Mouse (Mus musculus) CH12.LX (cell line): Measurements from ENCODE around the gene Lpo. TPM values are rescaled to one million over a fixed set of nuclear protein-coding genes. Genes with fewer than 3 reads are reported as not detected.

Source experiments
- DNase-seq: peaks from one replicate; pipeline ENCODE4 v3.0.0-alpha.2; 2013; ENCODE audit errors: extremely low read depth
- H3K27ac ChIP-seq: 2 replicates; pipeline ENCODE4 v1.5.1; 2012; ENCODE audit warnings: low read depth, mild to moderate bottlenecking, control low read depth, moderate library complexity; ENCODE audit not compliant: insufficient read depth
- H3K27me3 ChIP-seq: replicated peaks from 2 replicates; pipeline ENCODE3; 2012; ENCODE audit warnings: inconsistent platforms
- H3K36me3 ChIP-seq, 2 experiments: replicated peaks in 1 of 2; 2 replicates each; pipeline versions ENCODE3 to v1.6.1; 2012; ENCODE audit warnings: inconsistent platforms in 1 of 2, low read length in 1 of 2, mild to moderate bottlenecking in 1 of 2, mixed read lengths in 1 of 2, moderate library complexity in 1 of 2; ENCODE audit not compliant: control insufficient read depth in 1 of 2, insufficient read depth in 1 of 2
- H3K4me1 ChIP-seq, 2 experiments: 2 replicates each; pipeline ENCODE4 v1.6.1; 2012; ENCODE audit warnings: inconsistent platforms in 1 of 2, moderate library complexity in 1 of 2; ENCODE audit not compliant: insufficient read depth in 2 of 2, control insufficient read depth in 1 of 2
- H3K4me2 ChIP-seq: 2 replicates; pipeline ENCODE4 v1.6.1; 2012; ENCODE audit warnings: low read depth, mild to moderate bottlenecking, control low read depth; ENCODE audit not compliant: poor library complexity, insufficient read depth, severe bottlenecking
- H3K4me3 ChIP-seq, 3 experiments: fragments of 150-350 bp in 1 of 3; sonication (generic) in 1 of 3; replicated peaks in 1 of 3; 2 replicates each; pipeline versions ENCODE3 to v1.5.1; 2011 to 2012; ENCODE audit warnings: low read depth in 2 of 3, low read length in 2 of 3, mild to moderate bottlenecking in 2 of 3, moderate library complexity in 2 of 3, control low read depth in 1 of 3, improper control_type of control experiment in 1 of 3, inconsistent platforms in 1 of 3, mixed read lengths in 1 of 3; ENCODE audit not compliant: poor library complexity in 1 of 3
- H3K79me2 ChIP-seq: replicated peaks from 2 replicates; pipeline ENCODE4 v1.6.1; 2012; ENCODE audit warnings: mild to moderate bottlenecking, moderate library complexity; ENCODE audit not compliant: control insufficient read depth, poor library complexity, insufficient read depth, severe bottlenecking; ENCODE audit errors: extremely low read depth
- H3K9ac ChIP-seq: 2 replicates; pipeline ENCODE4 v1.6.1; 2012; ENCODE audit warnings: low read depth, mild to moderate bottlenecking, control low read depth, moderate library complexity; ENCODE audit not compliant: insufficient read depth
- H3K9me3 ChIP-seq: replicated peaks from 2 replicates; pipeline ENCODE3; 2012; ENCODE audit warnings: low read length, inconsistent platforms, mixed read lengths
- BHLHE40 ChIP-seq: IDR thresholded peaks from 2 replicates; pipeline ENCODE4 v1.6.1; 2011; ENCODE audit warnings: mild to moderate bottlenecking, low read depth, low read length, improper control_type of control experiment
- CHD1 ChIP-seq: IDR thresholded peaks from 2 replicates; pipeline ENCODE4 v1.6.1; 2012; ENCODE audit warnings: low read depth, low read length, improper control_type of control experiment, inconsistent platforms
- CTCF ChIP-seq, 2 experiments: IDR thresholded peaks in 1 of 2; conservative IDR thresholded peaks in 1 of 2; 2 replicates each; pipeline ENCODE4 v1.5.1; 2011 to 2012; ENCODE audit warnings: low read depth in 2 of 2, low read length in 2 of 2, improper control_type of control experiment in 1 of 2, inconsistent platforms in 1 of 2, mild to moderate bottlenecking in 1 of 2, moderate library complexity in 1 of 2
- E2F4 ChIP-seq: IDR thresholded peaks from 2 replicates; pipeline ENCODE4 v1.6.1; 2011; ENCODE audit warnings: low read depth, low read length, improper control_type of control experiment; ENCODE audit not compliant: insufficient replicate concordance
- ELF1 ChIP-seq: IDR thresholded peaks from 2 replicates; pipeline ENCODE4 v1.6.1; 2014; ENCODE audit warnings: low read depth, mild to moderate bottlenecking, inconsistent platforms, low read length, improper control_type of control experiment
- EP300 ChIP-seq: IDR thresholded peaks from 2 replicates; pipeline ENCODE4 v1.6.1; 2011; ENCODE audit warnings: low read length, improper control_type of control experiment
- ETS1 ChIP-seq: conservative IDR thresholded peaks from 2 replicates; pipeline ENCODE4 v1.6.1; 2012; ENCODE audit warnings: low read depth, mild to moderate bottlenecking, inconsistent platforms, low read length, improper control_type of control experiment, moderate library complexity
- GABPA ChIP-seq: IDR thresholded peaks from 2 replicates; pipeline ENCODE4 v1.6.1; 2012; ENCODE audit warnings: low read depth, low read length, improper control_type of control experiment, inconsistent platforms; ENCODE audit not compliant: insufficient replicate concordance
- HCFC1 ChIP-seq: IDR thresholded peaks from 2 replicates; pipeline ENCODE4 v1.6.1; 2012; ENCODE audit warnings: low read depth, mild to moderate bottlenecking, inconsistent platforms, low read length, improper control_type of control experiment
- IRF4 ChIP-seq: IDR thresholded peaks from 2 replicates; pipeline ENCODE4 v1.6.1; 2014; ENCODE audit warnings: low read depth, mild to moderate bottlenecking, inconsistent platforms, low read length, improper control_type of control experiment
- JUN ChIP-seq: IDR thresholded peaks from 2 replicates; pipeline ENCODE4 v1.6.1; 2011; ENCODE audit warnings: low read depth, mild to moderate bottlenecking, low read length, improper control_type of control experiment, moderate library complexity; ENCODE audit not compliant: insufficient read depth
- JUND ChIP-seq: conservative IDR thresholded peaks from 2 replicates; pipeline ENCODE4 v1.6.1; 2011; ENCODE audit warnings: low read depth, low read length, improper control_type of control experiment
- KAT2A ChIP-seq: IDR thresholded peaks from 2 replicates; pipeline ENCODE4 v1.6.1; 2012; ENCODE audit warnings: low read length, improper control_type of control experiment, inconsistent platforms; ENCODE audit not compliant: insufficient replicate concordance
- MAZ ChIP-seq: IDR thresholded peaks from 2 replicates; pipeline ENCODE4 v1.6.1; 2012; ENCODE audit warnings: low read depth, mild to moderate bottlenecking, inconsistent platforms, low read length, improper control_type of control experiment, moderate library complexity
- MYC ChIP-seq: IDR thresholded peaks from 2 replicates; pipeline ENCODE4 v1.6.1; 2011; ENCODE audit warnings: low read depth, mild to moderate bottlenecking, improper control_type of control experiment, low read length
- NELFE ChIP-seq: IDR thresholded peaks from 2 replicates; pipeline ENCODE4 v1.6.1; 2011; ENCODE audit warnings: low read depth, low read length, improper control_type of control experiment
- NRF1 ChIP-seq: IDR thresholded peaks from 2 replicates; pipeline ENCODE4 v1.6.1; 2014; ENCODE audit warnings: low read depth, mild to moderate bottlenecking, inconsistent platforms, low read length, improper control_type of control experiment, moderate library complexity
- PAX5 ChIP-seq: IDR thresholded peaks from 2 replicates; pipeline ENCODE4 v1.6.1; 2012; ENCODE audit warnings: low read length, inconsistent platforms, mixed read lengths
- POLR2AphosphoS2 ChIP-seq: IDR thresholded peaks from 2 replicates; pipeline ENCODE4 v1.6.1; 2011; ENCODE audit warnings: low read depth, low read length, improper control_type of control experiment
- RAD21 ChIP-seq: IDR thresholded peaks from 2 replicates; pipeline ENCODE4 v1.6.1; 2011; ENCODE audit warnings: low read depth, mild to moderate bottlenecking, low read length, improper control_type of control experiment, moderate library complexity
- RCOR1 ChIP-seq: conservative IDR thresholded peaks from 2 replicates; pipeline ENCODE4 v1.6.1; 2012; ENCODE audit warnings: low read depth, mild to moderate bottlenecking, inconsistent platforms, low read length, improper control_type of control experiment
- SIN3A ChIP-seq: IDR thresholded peaks from 2 replicates; pipeline ENCODE4 v1.6.1; 2012; ENCODE audit warnings: low read length, improper control_type of control experiment, inconsistent platforms
- SMC3 ChIP-seq: IDR thresholded peaks from 2 replicates; pipeline ENCODE4 v1.6.1; 2011; ENCODE audit warnings: low read depth, low read length, improper control_type of control experiment
- TBP ChIP-seq: conservative IDR thresholded peaks from 2 replicates; pipeline ENCODE4 v1.6.1; 2011; ENCODE audit warnings: low read depth, low read length, improper control_type of control experiment
- TCF12 ChIP-seq: IDR thresholded peaks from 2 replicates; pipeline ENCODE4 v1.6.1; 2014; ENCODE audit warnings: low read depth, mild to moderate bottlenecking, inconsistent platforms, low read length, improper control_type of control experiment
- UBTF ChIP-seq: IDR thresholded peaks from 2 replicates; pipeline ENCODE4 v1.6.1; 2012; ENCODE audit warnings: low read depth, mild to moderate bottlenecking, inconsistent platforms, low read length, improper control_type of control experiment, moderate library complexity
- USF1 ChIP-seq: IDR thresholded peaks from 2 replicates; pipeline ENCODE4 v1.6.1; 2014; ENCODE audit warnings: low read depth, mild to moderate bottlenecking, inconsistent platforms, low read length, improper control_type of control experiment
- ZC3H11A ChIP-seq: IDR thresholded peaks from 2 replicates; pipeline ENCODE4 v1.6.1; 2012; ENCODE audit warnings: low read depth, mild to moderate bottlenecking, inconsistent platforms, low read length, improper control_type of control experiment
- ZKSCAN1 ChIP-seq: IDR thresholded peaks from 2 replicates; pipeline ENCODE4 v1.6.1; 2012; ENCODE audit warnings: low read depth, inconsistent platforms, low read length, improper control_type of control experiment, borderline replicate concordance
- ZMIZ1 ChIP-seq: IDR thresholded peaks from 2 replicates; pipeline ENCODE4 v1.6.1; 2012; ENCODE audit warnings: low read depth, mild to moderate bottlenecking, inconsistent platforms, low read length, improper control_type of control experiment
- ZNF384 ChIP-seq: IDR thresholded peaks from 2 replicates; pipeline ENCODE4 v1.6.1; 2012; ENCODE audit warnings: low read depth, low read length, improper control_type of control experiment, inconsistent platforms
- dilution Hi-C: fragments of 300-500 bp; cut with MboI; formaldehyde crosslinking; loops from 2 replicates; pipeline ENCODE4 v1.14.3; 2020; ENCODE audit warnings: low sequenced_read_pairs; ENCODE audit not compliant: extremely low pct_unique_long_range_greater_than_20kb, extremely low pct_ligation_motif_present
- in situ Hi-C: fragments of 300-500 bp; cut with MboI; formaldehyde crosslinking; loops from 3 replicates; pipeline ENCODE4 v1.14.3; 2019; ENCODE audit warnings: low sequenced_read_pairs, low pct_ligation_motif_present, low pct_unique_long_range_greater_than_20kb, mixed read lengths
- polyA plus RNA-seq: library from polyadenylated mRNA; unstranded; fragments of >175 nt; gene quantifications from 2 replicates; pipeline ENCODE4 v1.2.1, GENCODE M21; 2012; ENCODE audit warnings: low read depth; ENCODE audit not compliant: insufficient read length
- total RNA-seq, 2 experiments: library from RNA; depleted of rRNA; stranded (reverse); fragments of 300-350 nt in 1 of 2; fragments of >200 nt in 1 of 2; gene quantifications; 2 replicates each; pipeline ENCODE4 v1.2.3; 2012 to 2014

Lpo gene
- total and polyA plus RNA-seq, 3 experiments: not detected

DNA sequence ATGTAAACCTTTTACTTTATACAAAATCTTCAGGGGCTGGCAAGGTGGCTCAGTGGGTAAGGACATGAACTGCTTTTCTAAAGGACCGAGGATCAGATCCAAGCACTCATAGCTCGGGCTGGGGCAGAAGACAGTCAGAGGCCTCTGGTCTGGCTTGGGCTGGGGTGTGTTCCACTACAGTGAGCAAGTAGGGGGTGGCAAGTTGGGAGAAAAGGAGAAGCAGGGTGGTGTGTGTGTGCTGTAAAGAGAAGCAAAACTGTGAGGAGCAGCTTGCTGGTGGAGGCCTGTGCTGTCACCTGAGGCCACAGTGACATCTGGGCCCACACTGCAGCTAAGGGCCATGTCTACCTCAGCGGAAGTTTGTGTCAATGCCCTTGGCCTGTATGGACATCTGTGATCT, 13.3 kb upstream of the Lpo start:
- DNase-seq: peak; percentile 73
- Histone ChIP-seq H3K27ac (no peak overlapping the region), H3K27me3 (no peaks in the 10 kb centered on the region), H3K4me3 (no peak overlapping the region), H3K36me3 (no peaks in the 10 kb centered on the region), H3K9ac (no peak overlapping the region), H3K4me2 (no peak overlapping the region), H3K4me1 (peaks cover 9 to 35% of the 10 kb centered on the region in 2 experiments), H3K79me2 (no peaks in the 10 kb centered on the region), H3K9me3 (no peaks in the 10 kb centered on the region)
- TF ChIP-seq TBP (no peak), SMC3 (no peak), TCF12 (peak; percentile 36; the same call in 1 of the 2 replicates), EP300 (no peak), KAT2A (no peak), NRF1 (no peak), POLR2AphosphoS2 (no peak), JUN (no peak), ZMIZ1 (no peak), ZKSCAN1 (no peak), HCFC1 (no peak), NELFE (no peak), JUND (no peak), BHLHE40 (0 out of 2 replicates have a peak, but pooled peaks have one; percentile 28), SIN3A (no peak; the same call in 1 of the 2 replicates), CHD1 (no peak), USF1 (no peak)
- in situ Hi-C loops (no loop called here), dilution Hi-C loops (no loop called here)

DNA sequence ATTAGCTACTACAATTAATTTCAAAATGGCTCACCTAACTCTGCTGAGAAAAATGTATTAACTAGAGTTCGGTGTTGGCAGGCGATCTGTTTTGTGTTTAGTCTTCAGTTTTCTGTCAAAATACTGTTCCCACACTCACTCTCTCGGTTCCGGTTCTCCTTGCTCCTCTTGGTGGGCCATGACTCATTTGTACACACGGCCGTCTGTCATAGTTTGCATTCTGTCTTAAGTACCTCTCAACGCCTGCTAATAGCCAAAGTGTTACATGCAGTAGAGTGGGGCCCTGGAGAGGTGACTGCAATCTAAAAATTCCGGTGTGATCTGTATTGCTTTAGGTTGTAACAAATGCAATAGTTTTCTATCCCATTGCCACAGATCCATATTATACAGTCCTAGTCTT, 12.6 kb upstream of the Lpo start:
- H3K9ac ChIP-seq: no peak overlapping the region
- H3K79me2 ChIP-seq: no peaks in the 10 kb centered on the region
- in situ Hi-C loops: no loop called here
- H3K4me2 ChIP-seq: peak overlapping the region; percentile 18
- H3K9me3 ChIP-seq: no peaks in the 10 kb centered on the region
- peak; percentile 76 for DNase-seq
- H3K27me3 ChIP-seq: no peaks in the 10 kb centered on the region
- no peaks in the 10 kb centered on the region for H3K36me3 ChIP-seq
- peaks cover 9 to 30% of the 10 kb centered on the region in 2 experiments for H3K4me1 ChIP-seq
- H3K27ac ChIP-seq: no peak overlapping the region
- H3K4me3 ChIP-seq: no peak overlapping the region
- dilution Hi-C loops: no loop called here
- TF ChIP-seq ZC3H11A (no peak), EP300 (peak; percentile 86), ZMIZ1 (no peak), IRF4 (peak; percentile 89), ZNF384 (no peak), UBTF (no peak), E2F4 (no peak), RCOR1 (no peak), JUND (peak; percentile 74), HCFC1 (no peak), JUN (peak; percentile 66; the same call in 1 of the 2 replicates), ZKSCAN1 (no peak), MYC (0 out of 2 replicates have a peak, but pooled peaks have one; percentile 24), TCF12 (peak; percentile 51; the same call in 1 of the 2 replicates), PAX5 (no peak), ELF1 (peak; percentile 43; the same call in 1 of the 2 replicates), NRF1 (no peak), ETS1 (peak; percentile 78), CHD1 (no peak), KAT2A (no peak), SMC3 (no peak), GABPA (no peak), POLR2AphosphoS2 (no peak), CTCF (conservative IDR thresholded peaks at IDR 0.05 in 1 of 2, IDR thresholded peaks at IDR 0.05 in 1 of 2; ENCODE audit: low read depth in 2 of 2, low read length in 2 of 2) (no peak), MAZ (no peak), RAD21 (no peak)
